Mouse (Mus musculus) CH12.LX (cell line): Measurements from ENCODE around the gene Cops7a. TPM values are rescaled to one million over a fixed set of nuclear protein-coding genes. Genes with fewer than 3 reads are reported as not detected.

Experiments used
- DNase-seq: peaks from one replicate; pipeline ENCODE4 v3.0.0-alpha.2; 2013; ENCODE audit errors: extremely low read depth
- H3K27ac ChIP-seq: 2 replicates; pipeline ENCODE4 v1.5.1; 2012; ENCODE audit warnings: low read depth, mild to moderate bottlenecking, control low read depth, moderate library complexity; ENCODE audit not compliant: insufficient read depth
- H3K27me3 ChIP-seq: replicated peaks from 2 replicates; pipeline ENCODE3; 2012; ENCODE audit warnings: inconsistent platforms
- H3K36me3 ChIP-seq, 2 experiments: replicated peaks in 1 of 2; 2 replicates each; pipeline versions ENCODE3 to v1.6.1; 2012; ENCODE audit warnings: inconsistent platforms in 1 of 2, low read length in 1 of 2, mild to moderate bottlenecking in 1 of 2, mixed read lengths in 1 of 2, moderate library complexity in 1 of 2; ENCODE audit not compliant: control insufficient read depth in 1 of 2, insufficient read depth in 1 of 2
- H3K4me1 ChIP-seq, 2 experiments: 2 replicates each; pipeline ENCODE4 v1.6.1; 2012; ENCODE audit warnings: inconsistent platforms in 1 of 2, moderate library complexity in 1 of 2; ENCODE audit not compliant: insufficient read depth in 2 of 2, control insufficient read depth in 1 of 2
- H3K4me2 ChIP-seq: 2 replicates; pipeline ENCODE4 v1.6.1; 2012; ENCODE audit warnings: low read depth, mild to moderate bottlenecking, control low read depth; ENCODE audit not compliant: poor library complexity, insufficient read depth, severe bottlenecking
- H3K4me3 ChIP-seq, 3 experiments: fragments of 150-350 bp in 1 of 3; sonication (generic) in 1 of 3; replicated peaks in 1 of 3; 2 replicates each; pipeline versions ENCODE3 to v1.5.1; 2011 to 2012; ENCODE audit warnings: low read depth in 2 of 3, low read length in 2 of 3, mild to moderate bottlenecking in 2 of 3, moderate library complexity in 2 of 3, control low read depth in 1 of 3, improper control_type of control experiment in 1 of 3, inconsistent platforms in 1 of 3, mixed read lengths in 1 of 3; ENCODE audit not compliant: poor library complexity in 1 of 3
- H3K79me2 ChIP-seq: replicated peaks from 2 replicates; pipeline ENCODE4 v1.6.1; 2012; ENCODE audit warnings: mild to moderate bottlenecking, moderate library complexity; ENCODE audit not compliant: control insufficient read depth, poor library complexity, insufficient read depth, severe bottlenecking; ENCODE audit errors: extremely low read depth
- H3K9ac ChIP-seq: 2 replicates; pipeline ENCODE4 v1.6.1; 2012; ENCODE audit warnings: low read depth, mild to moderate bottlenecking, control low read depth, moderate library complexity; ENCODE audit not compliant: insufficient read depth
- H3K9me3 ChIP-seq: replicated peaks from 2 replicates; pipeline ENCODE3; 2012; ENCODE audit warnings: low read length, inconsistent platforms, mixed read lengths
- BHLHE40 ChIP-seq: IDR thresholded peaks from 2 replicates; pipeline ENCODE4 v1.6.1; 2011; ENCODE audit warnings: mild to moderate bottlenecking, low read depth, low read length, improper control_type of control experiment
- CHD2 ChIP-seq: IDR thresholded peaks from 2 replicates; pipeline ENCODE4 v1.6.1; 2011; ENCODE audit warnings: low read length, improper control_type of control experiment
- CTCF ChIP-seq, 2 experiments: IDR thresholded peaks in 1 of 2; conservative IDR thresholded peaks in 1 of 2; 2 replicates each; pipeline ENCODE4 v1.5.1; 2011 to 2012; ENCODE audit warnings: low read depth in 2 of 2, low read length in 2 of 2, improper control_type of control experiment in 1 of 2, inconsistent platforms in 1 of 2, mild to moderate bottlenecking in 1 of 2, moderate library complexity in 1 of 2
- ELF1 ChIP-seq: IDR thresholded peaks from 2 replicates; pipeline ENCODE4 v1.6.1; 2014; ENCODE audit warnings: low read depth, mild to moderate bottlenecking, inconsistent platforms, low read length, improper control_type of control experiment
- EP300 ChIP-seq: IDR thresholded peaks from 2 replicates; pipeline ENCODE4 v1.6.1; 2011; ENCODE audit warnings: low read length, improper control_type of control experiment
- ETS1 ChIP-seq: conservative IDR thresholded peaks from 2 replicates; pipeline ENCODE4 v1.6.1; 2012; ENCODE audit warnings: low read depth, mild to moderate bottlenecking, inconsistent platforms, low read length, improper control_type of control experiment, moderate library complexity
- HCFC1 ChIP-seq: IDR thresholded peaks from 2 replicates; pipeline ENCODE4 v1.6.1; 2012; ENCODE audit warnings: low read depth, mild to moderate bottlenecking, inconsistent platforms, low read length, improper control_type of control experiment
- IRF4 ChIP-seq: IDR thresholded peaks from 2 replicates; pipeline ENCODE4 v1.6.1; 2014; ENCODE audit warnings: low read depth, mild to moderate bottlenecking, inconsistent platforms, low read length, improper control_type of control experiment
- JUND ChIP-seq: conservative IDR thresholded peaks from 2 replicates; pipeline ENCODE4 v1.6.1; 2011; ENCODE audit warnings: low read depth, low read length, improper control_type of control experiment
- KAT2A ChIP-seq: IDR thresholded peaks from 2 replicates; pipeline ENCODE4 v1.6.1; 2012; ENCODE audit warnings: low read length, improper control_type of control experiment, inconsistent platforms; ENCODE audit not compliant: insufficient replicate concordance
- MAFK ChIP-seq: IDR thresholded peaks from 2 replicates; pipeline ENCODE4 v1.6.1; 2011; ENCODE audit warnings: low read length, improper control_type of control experiment; ENCODE audit not compliant: insufficient replicate concordance
- MAZ ChIP-seq: IDR thresholded peaks from 2 replicates; pipeline ENCODE4 v1.6.1; 2012; ENCODE audit warnings: low read depth, mild to moderate bottlenecking, inconsistent platforms, low read length, improper control_type of control experiment, moderate library complexity
- MYC ChIP-seq: IDR thresholded peaks from 2 replicates; pipeline ENCODE4 v1.6.1; 2011; ENCODE audit warnings: low read depth, mild to moderate bottlenecking, improper control_type of control experiment, low read length
- NELFE ChIP-seq: IDR thresholded peaks from 2 replicates; pipeline ENCODE4 v1.6.1; 2011; ENCODE audit warnings: low read depth, low read length, improper control_type of control experiment
- NRF1 ChIP-seq: IDR thresholded peaks from 2 replicates; pipeline ENCODE4 v1.6.1; 2014; ENCODE audit warnings: low read depth, mild to moderate bottlenecking, inconsistent platforms, low read length, improper control_type of control experiment, moderate library complexity
- PAX5 ChIP-seq: IDR thresholded peaks from 2 replicates; pipeline ENCODE4 v1.6.1; 2012; ENCODE audit warnings: low read length, inconsistent platforms, mixed read lengths
- POLR2A ChIP-seq: IDR thresholded peaks from 2 replicates; pipeline ENCODE4 v1.6.1; 2011; ENCODE audit warnings: low read depth, mild to moderate bottlenecking, improper control_type of control experiment, low read length
- POLR2AphosphoS2 ChIP-seq: IDR thresholded peaks from 2 replicates; pipeline ENCODE4 v1.6.1; 2011; ENCODE audit warnings: low read depth, low read length, improper control_type of control experiment
- RAD21 ChIP-seq: IDR thresholded peaks from 2 replicates; pipeline ENCODE4 v1.6.1; 2011; ENCODE audit warnings: low read depth, mild to moderate bottlenecking, low read length, improper control_type of control experiment, moderate library complexity
- RCOR1 ChIP-seq: conservative IDR thresholded peaks from 2 replicates; pipeline ENCODE4 v1.6.1; 2012; ENCODE audit warnings: low read depth, mild to moderate bottlenecking, inconsistent platforms, low read length, improper control_type of control experiment
- SIN3A ChIP-seq: IDR thresholded peaks from 2 replicates; pipeline ENCODE4 v1.6.1; 2012; ENCODE audit warnings: low read length, improper control_type of control experiment, inconsistent platforms
- SMC3 ChIP-seq: IDR thresholded peaks from 2 replicates; pipeline ENCODE4 v1.6.1; 2011; ENCODE audit warnings: low read depth, low read length, improper control_type of control experiment
- TBP ChIP-seq: conservative IDR thresholded peaks from 2 replicates; pipeline ENCODE4 v1.6.1; 2011; ENCODE audit warnings: low read depth, low read length, improper control_type of control experiment
- TCF12 ChIP-seq: IDR thresholded peaks from 2 replicates; pipeline ENCODE4 v1.6.1; 2014; ENCODE audit warnings: low read depth, mild to moderate bottlenecking, inconsistent platforms, low read length, improper control_type of control experiment
- UBTF ChIP-seq: IDR thresholded peaks from 2 replicates; pipeline ENCODE4 v1.6.1; 2012; ENCODE audit warnings: low read depth, mild to moderate bottlenecking, inconsistent platforms, low read length, improper control_type of control experiment, moderate library complexity
- USF1 ChIP-seq: IDR thresholded peaks from 2 replicates; pipeline ENCODE4 v1.6.1; 2014; ENCODE audit warnings: low read depth, mild to moderate bottlenecking, inconsistent platforms, low read length, improper control_type of control experiment
- USF2 ChIP-seq: conservative IDR thresholded peaks from 2 replicates; pipeline ENCODE4 v1.6.1; 2011; ENCODE audit warnings: low read depth, low read length, improper control_type of control experiment
- ZKSCAN1 ChIP-seq: IDR thresholded peaks from 2 replicates; pipeline ENCODE4 v1.6.1; 2012; ENCODE audit warnings: low read depth, inconsistent platforms, low read length, improper control_type of control experiment, borderline replicate concordance
- dilution Hi-C: fragments of 300-500 bp; cut with MboI; formaldehyde crosslinking; loops from 2 replicates; pipeline ENCODE4 v1.14.3; 2020; ENCODE audit warnings: low sequenced_read_pairs; ENCODE audit not compliant: extremely low pct_unique_long_range_greater_than_20kb, extremely low pct_ligation_motif_present
- in situ Hi-C: fragments of 300-500 bp; cut with MboI; formaldehyde crosslinking; loops from 3 replicates; pipeline ENCODE4 v1.14.3; 2019; ENCODE audit warnings: low sequenced_read_pairs, low pct_ligation_motif_present, low pct_unique_long_range_greater_than_20kb, mixed read lengths
- polyA plus RNA-seq: library from polyadenylated mRNA; unstranded; fragments of >175 nt; gene quantifications from 2 replicates; pipeline ENCODE4 v1.2.1, GENCODE M21; 2012; ENCODE audit warnings: low read depth; ENCODE audit not compliant: insufficient read length
- total RNA-seq, 2 experiments: library from RNA; depleted of rRNA; stranded (reverse); fragments of 300-350 nt in 1 of 2; fragments of >200 nt in 1 of 2; gene quantifications; 2 replicates each; pipeline ENCODE4 v1.2.3; 2012 to 2014

Gene Cops7a
- total and polyA plus RNA-seq, 3 experiments, result 73.2 to 114 (median 104) TPM

DNA sequence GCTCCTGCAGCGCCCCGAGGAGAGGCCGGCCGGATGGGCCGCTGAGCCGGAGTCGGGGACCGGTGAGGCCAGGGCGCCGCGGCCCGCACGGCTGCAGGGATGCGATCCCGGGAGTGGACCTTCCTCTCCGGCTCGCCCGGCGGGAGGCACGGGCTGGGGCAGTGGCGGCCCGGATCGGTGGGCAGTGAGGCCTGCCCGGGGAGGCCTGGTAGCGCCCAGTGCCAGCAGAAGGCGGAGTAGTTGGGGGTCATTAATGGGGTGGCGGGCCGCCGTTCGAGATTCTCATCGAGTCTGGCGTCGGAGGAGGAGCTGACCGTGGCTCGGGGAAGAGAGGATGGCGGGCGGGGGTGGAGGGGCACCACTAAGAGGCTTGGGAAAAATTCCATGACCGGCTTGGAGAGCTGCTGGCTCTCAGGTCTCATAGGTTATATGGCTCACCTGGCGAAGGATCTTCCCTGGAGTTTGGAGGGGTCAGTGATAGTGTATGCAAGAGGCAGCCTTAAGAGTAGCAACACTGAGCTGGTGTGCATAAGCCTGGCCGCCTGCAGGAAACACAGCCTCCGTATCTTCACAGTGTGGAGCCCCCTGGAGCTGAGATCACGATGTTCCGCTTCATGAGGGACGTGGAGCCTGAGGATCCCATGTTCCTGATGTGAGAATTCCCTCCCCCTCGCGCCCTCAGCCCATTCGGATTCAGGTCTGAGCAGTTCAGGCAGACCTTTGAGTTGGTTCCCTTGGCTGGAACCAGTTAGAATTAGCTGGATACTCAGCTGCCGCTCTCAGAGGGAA lies 33.6 kb downstream of the Cops7a start:
- peak; percentile 29 for DNase-seq
- Histone ChIP-seq H3K27ac (peak overlapping the region; percentile 72), H3K9me3 (peaks cover 2% of the 10 kb centered on the region), H3K9ac (peak overlapping the region; percentile 96), H3K79me2 (peaks cover 14% of the 10 kb centered on the region), H3K4me1 (peaks cover 5 to 18% of the 10 kb centered on the region in 2 experiments), H3K36me3 (peaks cover 34 to 40% of the 10 kb centered on the region in 2 experiments), H3K27me3 (no peaks in the 10 kb centered on the region)
- dilution Hi-C loops, result no loop called here
- in situ Hi-C loops, result loop anchor here (10.0 kb wide), 1 partner anchor 87 kb away; the partner anchor contains the start of gene Gnb3
- TF ChIP-seq MAFK (no peak), SIN3A (peak; percentile 63), CTCF (conservative IDR thresholded peaks at IDR 0.05 in 1 of 2, IDR thresholded peaks at IDR 0.05 in 1 of 2; ENCODE audit: low read depth in 2 of 2, low read length in 2 of 2) (peak in 1 of 2 experiments; percentile 30; a peak in 1 of 4 replicates), RAD21 (no peak), TBP (no peak)
- TF ChIP-seq, all 38 proteins: peak for 2
- peak overlapping the region; percentile 76 to 99 (median 95) for H3K4me3 ChIP-seq
- peak overlapping the region; percentile 59 for H3K4me2 ChIP-seq

DNA sequence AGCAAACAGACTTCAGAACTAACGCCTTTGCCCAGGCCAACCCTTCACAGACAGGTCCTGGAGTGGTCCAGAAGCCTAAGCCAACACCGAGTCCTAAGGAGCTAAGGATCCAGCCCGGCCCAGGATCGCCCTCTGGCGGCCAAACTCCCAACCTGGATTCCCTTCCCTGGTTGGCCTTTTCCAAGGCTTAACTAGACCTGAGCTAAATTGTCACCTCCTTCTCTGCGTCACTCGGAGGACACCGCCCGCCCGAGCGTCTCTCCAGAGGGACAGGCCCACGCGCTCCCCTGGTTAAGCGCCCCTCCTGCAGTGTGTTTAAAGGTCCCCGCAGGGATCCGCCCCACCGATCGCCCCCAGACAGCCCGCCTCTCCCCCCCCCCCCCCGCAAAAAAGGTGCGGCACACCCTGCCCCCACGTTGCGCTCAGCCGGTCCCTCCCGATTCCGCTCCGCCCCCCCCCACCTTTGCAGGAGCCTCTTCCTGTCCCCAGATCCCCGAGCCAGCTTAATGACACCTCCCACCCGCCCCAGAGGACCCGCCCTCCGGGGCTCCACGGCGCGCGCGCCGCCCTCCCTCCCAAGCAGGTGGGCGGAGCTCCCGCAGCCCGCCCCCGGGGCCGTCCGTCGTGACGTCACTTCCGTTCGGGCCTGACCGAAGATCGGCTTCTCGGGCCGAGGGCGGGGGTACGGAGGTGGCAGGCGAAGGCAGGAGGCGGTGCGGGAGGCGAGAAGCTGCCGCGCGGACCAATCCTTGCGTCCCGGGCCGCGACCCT lies 34.4 kb downstream of the Cops7a start, which contains the start of gene Mlf2:
Gene Mlf2 (plus strand): TSS at position 633 of the 771 bp plus-strand sequence.
- peaks cover 5 to 18% of the 10 kb centered on the region in 2 experiments for H3K4me1 ChIP-seq
- peaks cover 2% of the 10 kb centered on the region for H3K9me3 ChIP-seq
- H3K27me3 ChIP-seq, result no peaks in the 10 kb centered on the region
- peaks cover 27 to 33% of the 10 kb centered on the region in 2 experiments for H3K36me3 ChIP-seq
- DNase-seq, result peak; percentile 95
- peak within 1 kb of the TSS; percentile 76 to 99 (median 95) for H3K4me3 ChIP-seq
- H3K9ac ChIP-seq, result peak within 1 kb of the TSS; percentile 96
- peak within 1 kb of the TSS; percentile 72 for H3K27ac ChIP-seq
- in situ Hi-C loops (loop anchor here (10.0 kb wide), 1 partner anchor 86 kb away; the partner anchor contains the start of gene Gnb3), dilution Hi-C loops (no loop called here)
- H3K4me2 ChIP-seq, result peak within 1 kb of the TSS; percentile 83
- peaks cover 14% of the 10 kb centered on the region for H3K79me2 ChIP-seq
- TF ChIP-seq ZKSCAN1 (no peak), MYC (0 out of 2 replicates have a peak, but pooled peaks have one; percentile 51), EP300 (no peak), RAD21 (peak; percentile 86), SMC3 (peak; percentile 94), HCFC1 (peak; percentile 68), IRF4 (peak; percentile 49; the same call in 1 of the 2 replicates), RCOR1 (no peak), MAZ (peak; percentile 95), MAFK (no peak), ETS1 (no peak; the same call in 1 of the 2 replicates), USF2 (no peak), NELFE (peak; percentile 84), BHLHE40 (no peak), PAX5 (no peak), POLR2A (peak; percentile 85), USF1 (no peak), NRF1 (peak; percentile 73), ELF1 (peak; percentile 76), JUND (no peak), CHD2 (peak; percentile 55; the same call in 1 of the 2 replicates), KAT2A (0 out of 2 replicates have a peak, but pooled peaks have one; percentile 48), CTCF (conservative IDR thresholded peaks at IDR 0.05 in 1 of 2, IDR thresholded peaks at IDR 0.05 in 1 of 2; ENCODE audit: low read depth in 2 of 2, low read length in 2 of 2) (peak; percentile 71 to 95), POLR2AphosphoS2 (peak; percentile 58; the same call in 1 of the 2 replicates), TBP (no peak), TCF12 (peak; percentile 78), UBTF (peak; percentile 87; the same call in 1 of the 2 replicates)
